Mouse (Mus musculus): ENCODE measurements around the gene Pigr. TPM values are rescaled to one million over a fixed set of nuclear protein-coding genes. Genes with fewer than 3 reads are reported as not detected.

The Pigr gene
- polyA plus RNA-seq, 1 experiment: 0.32 TPM

DNA sequence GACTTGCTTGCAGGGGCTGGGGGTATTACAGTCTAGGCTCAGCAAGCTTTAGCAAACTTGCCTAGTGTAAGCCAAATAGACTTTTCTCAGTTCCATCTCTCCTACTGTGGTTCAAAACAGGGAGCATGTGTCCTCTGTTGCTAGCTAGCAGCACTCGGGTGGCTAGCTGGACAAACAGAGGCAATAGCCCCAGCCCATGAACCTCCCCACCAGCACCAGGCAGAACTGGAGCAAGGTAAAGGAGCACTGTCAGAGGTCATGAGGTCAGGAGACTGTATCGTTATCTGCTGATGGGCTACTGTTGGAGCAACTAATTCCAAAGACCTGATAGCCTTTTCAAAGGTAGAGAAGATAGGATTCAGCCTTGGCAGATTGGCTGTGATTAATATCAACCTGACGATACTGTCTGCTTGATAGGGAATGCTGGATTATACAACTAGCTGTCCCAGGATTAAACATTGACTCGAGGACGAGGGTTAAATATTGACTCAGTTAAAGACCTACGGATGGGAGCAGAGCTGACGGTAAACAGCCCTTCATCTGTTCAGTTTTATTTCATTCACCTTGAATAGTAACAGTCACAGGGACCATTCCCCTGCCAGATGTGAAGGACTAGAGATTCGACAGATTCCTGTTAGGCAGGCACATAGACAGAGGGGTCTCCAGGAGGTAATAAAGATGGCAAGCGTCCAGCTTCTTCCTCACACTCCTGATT lies 4.4 kb upstream of the Pigr start:
- WGBS: 90% methylated on average over 9 of the region's 9 CpGs
- no peak for TF ChIP-seq POLR2A (IDR thresholded peaks at IDR 0.05; ENCODE audit: low read depth, low read length)
- no peak for TF ChIP-seq CTCF (IDR thresholded peaks at IDR 0.05; ENCODE audit: extremely low read depth, insufficient read depth, insufficient read length, insufficient replicate concordance)
- DNase-seq (ENCODE audit: low read depth in 1 of 2, low spot score in 2 of 2): no peak
- Histone ChIP-seq H3K27ac (ENCODE audit: insufficient read depth, low read length) (no peak overlapping the region), H3K27me3 (ENCODE audit: control insufficient read depth, insufficient read depth, low read length) (no peaks in the 10 kb centered on the region), H3K36me3 (ENCODE audit: control insufficient read depth, insufficient read depth, low read length) (no peaks in the 10 kb centered on the region), H3K4me3 (ENCODE audit: extremely low read depth, insufficient read depth, insufficient read length) (no peak overlapping the region), H3K4me1 (ENCODE audit: control insufficient read depth, insufficient read depth, insufficient read length) (peaks cover 18% of the 10 kb centered on the region; the same call in 1 of the 2 replicates)

- Histone ChIP-seq H3K27me3 (ENCODE audit: control insufficient read depth, insufficient read depth, low read length) (no peaks in the 10 kb centered on the region), H3K27ac (ENCODE audit: insufficient read depth, low read length) (no peak overlapping the region), H3K36me3 (ENCODE audit: control insufficient read depth, insufficient read depth, low read length) (no peaks in the 10 kb centered on the region), H3K4me1 (ENCODE audit: control insufficient read depth, insufficient read depth, insufficient read length) (no peaks in the 10 kb centered on the region), H3K4me3 (ENCODE audit: extremely low read depth, insufficient read depth, insufficient read length) (no peak overlapping the region)
- DNase-seq (ENCODE audit: low read depth in 1 of 2, low spot score in 2 of 2): no peak
- no peak for TF ChIP-seq CTCF (IDR thresholded peaks at IDR 0.05; ENCODE audit: extremely low read depth, insufficient read depth, insufficient read length, insufficient replicate concordance)
- no peak for TF ChIP-seq POLR2A (IDR thresholded peaks at IDR 0.05; ENCODE audit: low read depth, low read length)
- 81% methylated on average over 4 of the region's 4 CpGs for WGBS
These were observed 2.2 kb downstream of the Pigr start for GRCm38 (mm10) chr1:130828656-130829055.

- 75% methylated on average over 8 of the region's 8 CpGs for WGBS
- no peak overlapping the region for H3K4me3 ChIP-seq (ENCODE audit: extremely low read depth, insufficient read depth, insufficient read length)
- H3K4me1 ChIP-seq (ENCODE audit: control insufficient read depth, insufficient read depth, insufficient read length): no peaks in the 10 kb centered on the region
- TF ChIP-seq POLR2A (IDR thresholded peaks at IDR 0.05; ENCODE audit: low read depth, low read length) (no peak), CTCF (IDR thresholded peaks at IDR 0.05; ENCODE audit: extremely low read depth, insufficient read depth, insufficient read length, insufficient replicate concordance) (no peak)
- H3K27me3 ChIP-seq (ENCODE audit: control insufficient read depth, insufficient read depth, low read length): no peaks in the 10 kb centered on the region
- DNase-seq (ENCODE audit: low read depth in 1 of 2, low spot score in 2 of 2): no peak
- H3K36me3 ChIP-seq (ENCODE audit: control insufficient read depth, insufficient read depth, low read length): no peaks in the 10 kb centered on the region
- no peak overlapping the region for H3K27ac ChIP-seq (ENCODE audit: insufficient read depth, low read length)
These were observed 3.7 kb downstream of the Pigr start for GRCm38 (mm10) chr1:130829906-130830830.

DNA sequence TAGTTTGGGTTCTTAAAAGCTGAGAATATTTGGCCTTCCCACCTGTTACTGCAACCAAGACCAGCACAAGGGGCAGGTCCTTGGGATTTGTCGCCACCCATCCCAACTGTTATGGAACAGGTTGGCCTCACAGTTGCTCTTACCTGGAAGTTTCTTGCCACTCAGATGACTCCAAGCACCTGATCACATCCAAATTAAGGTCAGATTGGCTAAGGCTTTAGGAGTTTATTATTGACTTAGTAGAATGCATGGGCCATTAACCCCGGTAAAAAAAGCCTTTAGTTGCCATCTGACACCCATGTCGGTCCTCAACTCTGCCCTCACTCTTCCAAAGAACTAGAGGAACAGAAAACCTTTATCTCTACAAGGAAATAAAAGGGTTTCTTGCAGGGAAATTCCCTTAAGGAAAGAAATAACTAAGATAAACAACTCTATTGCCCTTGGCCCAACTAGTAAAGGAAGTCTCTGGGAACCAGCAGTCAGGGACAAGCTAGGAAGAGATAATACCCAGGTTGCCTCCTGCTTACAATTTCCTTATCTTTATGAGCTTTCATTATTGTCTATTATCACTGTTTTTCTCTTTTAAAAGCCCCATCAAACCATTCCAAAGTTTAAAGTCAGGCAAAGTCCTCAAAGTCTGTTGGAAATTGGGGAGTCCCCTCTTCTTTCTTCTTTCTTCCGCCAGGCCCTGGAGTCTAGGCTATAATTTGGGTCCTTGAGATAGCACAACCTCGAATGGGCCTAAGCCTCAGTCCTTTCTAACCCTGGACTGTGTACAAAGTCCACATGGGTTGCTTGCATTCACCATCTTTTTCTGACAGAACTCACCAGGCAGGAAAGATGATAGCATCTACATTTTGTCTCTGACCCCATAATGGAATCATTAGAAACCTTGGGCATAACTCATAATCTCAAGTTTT lies 6.0 kb downstream of the Pigr start:
- Histone ChIP-seq H3K27ac (ENCODE audit: insufficient read depth, low read length) (no peak overlapping the region), H3K27me3 (ENCODE audit: control insufficient read depth, insufficient read depth, low read length) (no peaks in the 10 kb centered on the region), H3K4me1 (ENCODE audit: control insufficient read depth, insufficient read depth, insufficient read length) (no peaks in the 10 kb centered on the region), H3K36me3 (ENCODE audit: control insufficient read depth, insufficient read depth, low read length) (no peaks in the 10 kb centered on the region), H3K4me3 (ENCODE audit: extremely low read depth, insufficient read depth, insufficient read length) (no peak overlapping the region)
- no peak for DNase-seq (ENCODE audit: low read depth in 1 of 2, low spot score in 2 of 2)
- WGBS: 80% methylated on average over 5 of the region's 5 CpGs
- TF ChIP-seq CTCF (IDR thresholded peaks at IDR 0.05; ENCODE audit: extremely low read depth, insufficient read depth, insufficient read length, insufficient replicate concordance) (no peak), POLR2A (IDR thresholded peaks at IDR 0.05; ENCODE audit: low read depth, low read length) (no peak)

DNA sequence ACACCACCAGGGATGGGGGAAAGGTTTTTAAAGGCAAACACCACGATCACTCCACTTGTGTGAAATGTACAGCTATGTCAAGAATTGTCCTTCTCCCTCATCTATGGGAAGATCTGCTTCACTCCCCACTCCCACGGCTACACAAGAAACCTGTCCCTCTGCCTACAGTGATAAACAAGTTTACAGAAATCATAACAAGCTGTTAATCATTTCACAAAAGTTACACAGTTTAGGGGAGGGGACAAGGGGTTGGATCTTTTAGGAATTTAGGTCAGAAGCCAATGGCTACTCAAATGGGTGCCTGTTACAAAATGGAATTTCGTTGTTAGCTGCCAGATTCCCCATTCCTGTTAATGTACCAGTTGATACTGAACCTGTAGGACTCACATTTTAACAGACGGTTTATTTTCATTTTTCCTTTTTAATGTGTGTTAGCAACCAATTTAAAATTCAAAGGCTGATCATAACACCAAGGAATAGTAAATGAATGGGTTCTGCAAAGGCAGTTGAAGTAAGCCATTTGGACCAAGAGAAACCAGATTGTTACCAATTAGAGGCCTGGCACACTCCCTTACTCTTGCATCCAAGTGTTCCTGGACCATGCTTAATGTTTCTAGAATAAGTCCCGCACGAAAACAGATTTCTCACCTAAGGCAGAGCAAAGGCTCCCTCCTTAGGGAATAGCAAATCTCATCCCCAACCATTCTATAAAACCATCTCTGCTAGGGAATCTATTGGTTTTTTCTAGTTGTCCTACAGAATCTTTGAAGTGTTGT lies 8.9 kb downstream of the Pigr start:
- no peak for DNase-seq (ENCODE audit: low read depth in 1 of 2, low spot score in 2 of 2)

More for the DNA sequence above, 8.9 kb downstream of the Pigr start:
- WGBS: 87% methylated on average over 6 of the region's 6 CpGs
- Histone ChIP-seq H3K4me3 (ENCODE audit: extremely low read depth, insufficient read depth, insufficient read length) (no peak overlapping the region), H3K27ac (ENCODE audit: insufficient read depth, low read length) (no peak overlapping the region), H3K36me3 (ENCODE audit: control insufficient read depth, insufficient read depth, low read length) (no peaks in the 10 kb centered on the region), H3K27me3 (ENCODE audit: control insufficient read depth, insufficient read depth, low read length) (no peaks in the 10 kb centered on the region), H3K4me1 (ENCODE audit: control insufficient read depth, insufficient read depth, insufficient read length) (peaks cover 3% of the 10 kb centered on the region; the same call in 1 of the 2 replicates)
- TF ChIP-seq POLR2A (IDR thresholded peaks at IDR 0.05; ENCODE audit: low read depth, low read length) (no peak), CTCF (IDR thresholded peaks at IDR 0.05; ENCODE audit: extremely low read depth, insufficient read depth, insufficient read length, insufficient replicate concordance) (no peak)

Measured in spleen, adult 2 months (tissue).